Mouse (Mus musculus): Measurements from ENCODE around the gene Wnt16. TPM values are rescaled to one million over a fixed set of nuclear protein-coding genes. Genes with fewer than 3 reads are reported as not detected.

Wnt16 gene
- polyA plus RNA-seq, 1 experiment from 2014 or later, result 2.6 TPM

DNA sequence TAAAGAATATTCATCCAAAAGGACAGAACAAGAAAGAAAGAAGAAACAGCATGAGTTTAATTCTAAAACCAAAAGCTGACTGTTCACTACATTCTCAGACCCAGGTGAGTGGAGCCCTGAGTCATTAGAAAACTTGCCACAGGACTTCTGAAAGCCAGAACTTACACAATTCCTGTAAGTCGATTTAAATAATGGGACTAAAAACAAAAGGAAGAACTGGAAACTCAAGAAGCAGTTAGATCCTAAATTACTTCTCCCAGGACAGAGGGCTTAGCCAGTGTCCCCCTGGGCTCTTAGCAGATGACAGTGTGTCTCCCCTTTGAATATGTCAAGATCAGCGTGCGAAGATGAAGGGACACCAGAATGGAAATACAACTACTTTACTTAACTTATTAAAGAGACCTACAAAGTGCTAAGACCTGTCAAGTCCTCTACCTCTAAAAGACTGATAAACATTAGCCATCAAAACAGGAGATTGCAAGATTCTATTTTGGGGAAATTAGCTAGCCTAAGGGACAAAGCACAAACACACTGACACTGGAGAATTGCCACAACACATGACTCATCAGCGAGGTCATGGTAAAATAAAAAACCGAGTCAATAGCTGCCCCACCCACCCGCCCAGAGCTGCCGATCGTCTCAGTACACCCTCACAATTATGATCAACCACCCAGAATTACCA lies 18.0 kb upstream of the Wnt16 start:
- Histone ChIP-seq H3K27me3 (ENCODE audit: control insufficient read depth, insufficient read depth, low read length) (no peaks in the 10 kb centered on the region), H3K4me1 (ENCODE audit: control insufficient read depth, insufficient read depth, low read length) (no peaks in the 10 kb centered on the region), H3K36me3 (ENCODE audit: control insufficient read depth, insufficient read depth, low read length) (no peaks in the 10 kb centered on the region), H3K9me3 (replicated peaks; ENCODE audit: control insufficient read depth, low read length) (no peaks in the 10 kb centered on the region), H3K4me3 (replicated peaks; ENCODE audit: low read length) (no peak overlapping the region), H3K9ac (ENCODE audit: low read length) (no peak overlapping the region), H3K4me2 (ENCODE audit: low read depth, low read length) (no peak overlapping the region), H3K27ac (ENCODE audit: low read length) (no peak overlapping the region)
- 63% methylated on average over 8 of the region's 8 CpGs for WGBS
- no peak for ATAC-seq (ENCODE audit: insufficient read depth, low FRiP score)

DNA sequence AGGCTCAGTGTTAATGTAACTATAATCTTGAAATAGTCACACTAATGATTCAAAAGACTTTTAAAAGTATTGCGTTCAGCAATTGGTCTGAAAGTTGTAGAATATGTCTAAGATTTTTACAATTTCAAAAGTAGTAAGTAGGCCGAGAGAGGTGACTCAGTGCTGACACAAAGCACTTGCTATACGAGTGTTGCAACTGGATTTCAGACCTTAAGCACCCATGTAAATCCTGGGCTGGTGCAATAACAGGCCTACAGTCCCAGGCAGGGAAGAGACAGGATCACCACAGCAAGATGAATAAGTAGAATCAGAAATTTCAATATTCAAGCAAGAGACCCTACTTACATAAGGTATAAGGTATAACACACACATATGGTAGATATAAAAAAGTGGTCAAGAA lies 10.1 kb upstream of the Wnt16 start:
- WGBS, result 79% methylated on average over 3 of the region's 3 CpGs
- 0 out of 2 replicates have a peak, but pooled peaks cover 10% of the 10 kb centered on the region for H3K4me1 ChIP-seq (ENCODE audit: control insufficient read depth, insufficient read depth, low read length)

GRCm38 (mm10) chr6:22280217-22280861 lies 7.7 kb upstream of the Wnt16 start:
- Histone ChIP-seq H3K4me3 (replicated peaks; ENCODE audit: low read length) (no peak overlapping the region), H3K27me3 (ENCODE audit: control insufficient read depth, insufficient read depth, low read length) (no peaks in the 10 kb centered on the region), H3K9me3 (replicated peaks; ENCODE audit: control insufficient read depth, low read length) (no peaks in the 10 kb centered on the region), H3K4me2 (ENCODE audit: low read depth, low read length) (no peak overlapping the region), H3K4me1 (ENCODE audit: control insufficient read depth, insufficient read depth, low read length) (0 out of 2 replicates have a peak, but pooled peaks cover 10% of the 10 kb centered on the region), H3K27ac (ENCODE audit: low read length) (peak overlapping the region; percentile 69; the same call in 1 of the 2 replicates), H3K9ac (ENCODE audit: low read length) (no peak overlapping the region), H3K36me3 (ENCODE audit: control insufficient read depth, insufficient read depth, low read length) (no peaks in the 10 kb centered on the region)
- WGBS, result 35% methylated on average over 14 of the region's 14 CpGs
- peak; percentile 76; the same call in 1 of the 2 replicates for ATAC-seq (ENCODE audit: insufficient read depth, low FRiP score)

More for the DNA sequence above, 10.1 kb upstream of the Wnt16 start:
- Histone ChIP-seq H3K9me3 (replicated peaks; ENCODE audit: control insufficient read depth, low read length) (no peaks in the 10 kb centered on the region), H3K9ac (ENCODE audit: low read length) (no peak overlapping the region), H3K36me3 (ENCODE audit: control insufficient read depth, insufficient read depth, low read length) (no peaks in the 10 kb centered on the region), H3K4me2 (ENCODE audit: low read depth, low read length) (no peak overlapping the region), H3K4me3 (replicated peaks; ENCODE audit: low read length) (no peak overlapping the region), H3K27ac (ENCODE audit: low read length) (no peak overlapping the region), H3K27me3 (ENCODE audit: control insufficient read depth, insufficient read depth, low read length) (no peaks in the 10 kb centered on the region)
- ATAC-seq (ENCODE audit: insufficient read depth, low FRiP score), result no peak

DNA sequence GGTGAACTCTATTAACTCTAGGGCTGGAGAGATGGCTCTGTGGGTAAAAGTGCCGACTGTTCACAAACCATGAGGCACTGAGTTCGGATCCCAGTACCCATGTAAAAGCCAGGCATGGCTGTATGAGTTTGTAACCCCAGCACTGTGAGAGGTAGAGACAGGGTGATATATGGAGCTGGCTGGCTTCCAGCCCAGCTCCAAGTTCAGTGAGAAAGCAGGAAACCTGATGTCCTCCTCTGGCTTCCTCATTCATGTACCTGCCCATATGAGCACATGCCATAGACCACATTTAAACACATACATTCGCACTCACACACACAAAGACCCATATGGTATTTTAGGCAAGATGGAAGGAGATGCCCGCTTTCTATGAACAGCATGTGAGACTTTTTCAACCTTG lies 5.6 kb upstream of the Wnt16 start:
- Histone ChIP-seq H3K9ac (ENCODE audit: low read length) (no peak overlapping the region), H3K27me3 (ENCODE audit: control insufficient read depth, insufficient read depth, low read length) (0 out of 2 replicates have a peak, but pooled peaks cover under 1% of the 10 kb centered on the region), H3K4me2 (ENCODE audit: low read depth, low read length) (no peak overlapping the region), H3K4me1 (ENCODE audit: control insufficient read depth, insufficient read depth, low read length) (0 out of 2 replicates have a peak, but pooled peaks cover 10% of the 10 kb centered on the region), H3K36me3 (ENCODE audit: control insufficient read depth, insufficient read depth, low read length) (no peaks in the 10 kb centered on the region), H3K27ac (ENCODE audit: low read length) (no peak overlapping the region), H3K9me3 (replicated peaks; ENCODE audit: control insufficient read depth, low read length) (no peaks in the 10 kb centered on the region), H3K4me3 (replicated peaks; ENCODE audit: low read length) (no peak overlapping the region)
- WGBS, result 78% methylated on average over 4 of the region's 4 CpGs
- no peak for ATAC-seq (ENCODE audit: insufficient read depth, low FRiP score)

- peak overlapping the region; percentile 61 for H3K9ac ChIP-seq (ENCODE audit: low read length)
- peak overlapping the region; percentile 49 for H3K4me3 ChIP-seq (replicated peaks; ENCODE audit: low read length)
- H3K27ac ChIP-seq (ENCODE audit: low read length), result no peak overlapping the region
- peaks cover 17% of the 10 kb centered on the region for H3K27me3 ChIP-seq (ENCODE audit: control insufficient read depth, insufficient read depth, low read length)
- no peaks in the 10 kb centered on the region for H3K36me3 ChIP-seq (ENCODE audit: control insufficient read depth, insufficient read depth, low read length)
- 1% methylated on average over 38 of the region's 38 CpGs for WGBS
- H3K9me3 ChIP-seq (replicated peaks; ENCODE audit: control insufficient read depth, low read length), result no peaks in the 10 kb centered on the region
- ATAC-seq (ENCODE audit: insufficient read depth, low FRiP score), result peak; percentile 74
- H3K4me1 ChIP-seq (ENCODE audit: control insufficient read depth, insufficient read depth, low read length), result peaks cover 3% of the 10 kb centered on the region; the same call in 1 of the 2 replicates
- peak overlapping the region; percentile 60 for H3K4me2 ChIP-seq (ENCODE audit: low read depth, low read length)
Observed at GRCm38 (mm10) chr6:22288737-22289460, 872 bp downstream of the Wnt16 start.

DNA sequence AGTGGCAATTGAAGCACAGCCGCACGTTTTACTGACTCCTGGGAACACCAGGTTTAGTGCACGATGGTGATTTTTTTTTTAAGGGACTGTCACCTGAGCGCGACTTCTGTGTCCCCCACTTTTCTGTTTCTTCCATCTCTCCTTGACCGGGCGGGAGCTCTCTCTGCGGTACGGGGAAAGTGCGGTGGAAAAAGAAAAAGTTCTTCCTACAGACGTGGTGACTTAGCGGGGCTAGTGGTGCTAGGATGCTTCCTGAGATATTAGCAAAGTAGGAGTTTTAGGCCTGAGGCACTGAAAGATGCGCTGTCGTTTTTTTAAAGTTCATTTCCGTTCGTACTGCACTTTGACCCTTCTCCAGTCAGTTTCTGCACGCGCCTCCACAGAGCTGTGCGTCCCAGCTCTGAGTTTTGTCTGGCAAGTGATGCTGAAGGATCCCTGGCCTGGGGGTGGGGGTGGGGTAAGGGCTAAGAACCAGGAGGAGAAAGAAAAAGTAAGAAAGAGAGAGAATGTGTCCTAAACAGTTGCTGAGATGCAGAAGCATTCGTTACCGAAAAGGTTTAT lies 1.5 kb downstream of the Wnt16 start:
- Histone ChIP-seq H3K4me2 (ENCODE audit: low read depth, low read length) (peak overlapping the region; percentile 60), H3K4me1 (ENCODE audit: control insufficient read depth, insufficient read depth, low read length) (peaks cover 3% of the 10 kb centered on the region; the same call in 1 of the 2 replicates), H3K27me3 (ENCODE audit: control insufficient read depth, insufficient read depth, low read length) (peaks cover 17% of the 10 kb centered on the region), H3K36me3 (ENCODE audit: control insufficient read depth, insufficient read depth, low read length) (no peaks in the 10 kb centered on the region), H3K9me3 (replicated peaks; ENCODE audit: control insufficient read depth, low read length) (no peaks in the 10 kb centered on the region), H3K27ac (ENCODE audit: low read length) (no peak overlapping the region), H3K9ac (ENCODE audit: low read length) (peak overlapping the region; percentile 61), H3K4me3 (replicated peaks; ENCODE audit: low read length) (peak overlapping the region; percentile 49)
- no peak for ATAC-seq (ENCODE audit: insufficient read depth, low FRiP score)
- 4% methylated on average over 21 of the region's 21 CpGs for WGBS

DNA sequence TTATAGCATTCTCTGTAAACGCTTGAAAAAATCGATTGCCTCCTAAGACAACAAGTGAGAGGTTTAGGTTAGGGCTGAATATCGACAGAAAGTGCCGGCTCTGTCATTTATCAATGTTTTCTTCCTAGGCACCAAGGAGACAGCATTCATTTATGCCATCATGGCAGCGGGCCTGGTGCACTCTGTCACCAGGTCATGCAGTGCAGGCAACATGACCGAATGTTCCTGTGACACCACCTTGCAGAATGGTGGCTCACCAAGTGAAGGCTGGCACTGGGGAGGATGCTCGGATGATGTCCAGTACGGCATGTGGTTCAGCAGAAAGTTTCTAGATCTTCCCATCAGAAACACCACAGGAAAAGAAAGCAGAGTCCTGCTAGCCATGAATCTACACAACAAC lies 2.8 kb downstream of the Wnt16 start:
- H3K36me3 ChIP-seq (ENCODE audit: control insufficient read depth, insufficient read depth, low read length), result no peaks in the 10 kb centered on the region
- H3K4me1 ChIP-seq (ENCODE audit: control insufficient read depth, insufficient read depth, low read length), result peaks cover 3% of the 10 kb centered on the region; the same call in 1 of the 2 replicates
- no peak overlapping the region for H3K27ac ChIP-seq (ENCODE audit: low read length)
- no peak overlapping the region for H3K9ac ChIP-seq (ENCODE audit: low read length)
- H3K27me3 ChIP-seq (ENCODE audit: control insufficient read depth, insufficient read depth, low read length), result peaks cover 17% of the 10 kb centered on the region
- no peak overlapping the region for H3K4me3 ChIP-seq (replicated peaks; ENCODE audit: low read length)
- H3K9me3 ChIP-seq (replicated peaks; ENCODE audit: control insufficient read depth, low read length), result no peaks in the 10 kb centered on the region
- WGBS, result 67% methylated on average over 8 of the region's 8 CpGs
- no peak for ATAC-seq (ENCODE audit: insufficient read depth, low FRiP score)
- no peak overlapping the region for H3K4me2 ChIP-seq (ENCODE audit: low read depth, low read length)

DNA sequence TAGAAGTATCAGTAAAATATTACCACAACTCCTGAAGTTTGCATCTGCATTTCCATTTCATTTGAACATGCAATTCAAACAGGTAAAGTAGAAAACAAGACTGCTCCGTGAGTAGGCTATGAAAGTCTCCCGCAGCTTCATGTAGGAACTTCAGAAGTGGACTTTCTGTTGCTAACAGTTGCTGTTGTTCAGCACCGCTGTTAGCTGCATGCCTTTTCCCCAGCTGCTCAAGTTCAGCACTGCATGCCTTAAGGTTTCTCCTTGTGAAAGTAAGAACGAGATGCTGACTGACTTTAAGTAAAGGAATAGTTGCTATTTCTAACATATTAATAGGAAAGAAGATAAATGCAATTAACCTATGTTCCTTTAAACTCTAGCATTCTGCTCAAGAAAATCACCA lies 4.0 kb downstream of the Wnt16 start:
- WGBS, result 31% methylated on average over 4 of the region's 4 CpGs
- no peak overlapping the region for H3K4me3 ChIP-seq (replicated peaks; ENCODE audit: low read length)
- H3K27me3 ChIP-seq (ENCODE audit: control insufficient read depth, insufficient read depth, low read length), result peaks cover 17% of the 10 kb centered on the region
- H3K4me2 ChIP-seq (ENCODE audit: low read depth, low read length), result no peak overlapping the region
- ATAC-seq (ENCODE audit: insufficient read depth, low FRiP score), result no peak
- no peak overlapping the region for H3K9ac ChIP-seq (ENCODE audit: low read length)
- H3K36me3 ChIP-seq (ENCODE audit: control insufficient read depth, insufficient read depth, low read length), result no peaks in the 10 kb centered on the region
- H3K9me3 ChIP-seq (replicated peaks; ENCODE audit: control insufficient read depth, low read length), result no peaks in the 10 kb centered on the region
- no peak overlapping the region for H3K27ac ChIP-seq (ENCODE audit: low read length)
- H3K4me1 ChIP-seq (ENCODE audit: control insufficient read depth, insufficient read depth, low read length), result peaks cover 4% of the 10 kb centered on the region; the same call in 1 of the 2 replicates
